Mouse (Mus musculus) ES-E14 (cell line): ENCODE results near the gene Dars. TPM values are rescaled to one million over a fixed set of nuclear protein-coding genes. Genes with fewer than 3 reads are reported as not detected.

Source experiments
- DNase-seq: peaks from one replicate; pipeline ENCODE4 v3.0.0-alpha.2; 2013; ENCODE audit warnings: low read depth, low spot score
- H3K27ac ChIP-seq: 2 replicates; pipeline ENCODE4 v1.5.1; 2012; ENCODE audit warnings: low read depth, mild to moderate bottlenecking, low read length, moderate library complexity, mixed read lengths; ENCODE audit not compliant: poor library complexity, insufficient read depth, severe bottlenecking
- H3K36me3 ChIP-seq: 2 replicates; pipeline ENCODE4 v1.6.1; 2012; ENCODE audit warnings: mild to moderate bottlenecking, low read length, moderate library complexity, mixed read lengths; ENCODE audit not compliant: control insufficient read depth, poor library complexity, insufficient read depth, severe bottlenecking
- H3K4me1 ChIP-seq, 2 experiments: fragments of 150-350 bp in 1 of 2; sonication (generic) in 1 of 2; 2 replicates each; pipeline ENCODE4 v1.6.1; 2012; ENCODE audit warnings: low read length in 2 of 2, mild to moderate bottlenecking in 1 of 2, mixed read lengths in 1 of 2; ENCODE audit not compliant: control insufficient read depth in 2 of 2, insufficient read depth in 2 of 2, poor library complexity in 1 of 2
- H3K4me3 ChIP-seq, 2 experiments: fragments of 150-350 bp in 1 of 2; sonication (generic) in 1 of 2; 2 replicates each; pipeline ENCODE4 v1.5.1; 2012; ENCODE audit warnings: low read length in 2 of 2, low read depth in 1 of 2, mild to moderate bottlenecking in 1 of 2, mixed read lengths in 1 of 2; ENCODE audit not compliant: insufficient read depth in 1 of 2, poor library complexity in 1 of 2, severe bottlenecking in 1 of 2
- H3K9ac ChIP-seq: 2 replicates; pipeline ENCODE4 v1.6.1; 2012; ENCODE audit warnings: low read depth, mild to moderate bottlenecking, low read length, mixed read lengths; ENCODE audit not compliant: poor library complexity, insufficient read depth, severe bottlenecking
- H3K9me3 ChIP-seq: fragments of 150-350 bp; sonication (generic); 2 replicates; pipeline ENCODE4 v1.6.1; 2012; ENCODE audit warnings: low read depth, mild to moderate bottlenecking, low read length; ENCODE audit not compliant: control insufficient read depth, insufficient read depth
- CHD2 ChIP-seq: IDR thresholded peaks from 2 replicates; pipeline ENCODE4 v1.6.1; 2014; ENCODE audit warnings: mild to moderate bottlenecking, low read depth, low read length, inconsistent platforms
- HCFC1 ChIP-seq: IDR thresholded peaks from 2 replicates; pipeline ENCODE4 v1.6.1; 2012; ENCODE audit warnings: low read length, inconsistent platforms, borderline replicate concordance; ENCODE audit not compliant: insufficient read depth
- MAFK ChIP-seq: IDR thresholded peaks from 2 replicates; pipeline ENCODE4 v1.6.1; 2014; ENCODE audit warnings: mild to moderate bottlenecking, low read depth, low read length, inconsistent platforms; ENCODE audit not compliant: insufficient read depth
- ZC3H11A ChIP-seq: IDR thresholded peaks from 2 replicates; pipeline ENCODE4 v1.6.1; 2012; ENCODE audit warnings: low read depth, mild to moderate bottlenecking, inconsistent platforms, low read length, borderline replicate concordance
- ZNF384 ChIP-seq: IDR thresholded peaks from 2 replicates; pipeline ENCODE4 v1.6.1; 2012; ENCODE audit warnings: low read depth, low read length, inconsistent platforms
- in situ Hi-C, 2 experiments: fragments of 600-800 bp; cut with MboI; formaldehyde crosslinking; loops; one replicate each; pipeline ENCODE4 v1.15.1; 2025; ENCODE audit warnings: low sequenced_read_pairs in 2 of 2, inconsistent platforms in 1 of 2; ENCODE audit not compliant: unreplicated experiment in 2 of 2
- total RNA-seq: library from RNA; depleted of rRNA; stranded (reverse); fragments of 300-350 nt; gene quantifications from 2 replicates; pipeline ENCODE4 v1.2.3, GENCODE M21; 2012

Dars gene
- total RNA-seq, 1 experiment: 85.9 TPM

GRCm38 (mm10) chr1:128357452-128357851, 59.7 kb downstream of the Dars start:
- peaks cover 23% of the 10 kb centered on the region for H3K36me3 ChIP-seq
- DNase-seq: no peak
- in situ Hi-C loops: no loop called here

DNA sequence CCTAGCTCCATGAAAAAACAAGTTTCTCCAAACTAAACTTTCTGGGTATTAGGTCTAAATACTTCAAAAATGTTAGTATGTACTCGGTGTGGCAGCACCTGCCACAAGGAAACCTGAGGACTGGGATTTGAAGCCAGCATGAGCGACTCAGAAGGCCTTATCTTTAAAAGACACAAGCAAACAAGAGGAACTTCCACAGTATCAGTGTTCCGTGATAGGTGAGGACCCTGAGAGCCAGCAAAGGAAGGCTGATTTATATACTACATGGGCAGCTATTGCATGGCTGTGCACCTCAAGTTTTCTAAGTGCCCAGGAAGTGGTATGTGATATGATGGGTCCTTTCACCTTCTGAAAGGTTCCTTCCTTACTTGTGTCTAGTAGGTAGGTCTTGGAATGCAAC, 64.1 kb downstream of the Dars start:
- H3K36me3 ChIP-seq: peaks cover 36% of the 10 kb centered on the region
- in situ Hi-C loops: no loop called here

More at GRCm38 (mm10) chr1:128357452-128357851, 59.7 kb downstream of the Dars start:
- TF ChIP-seq ZC3H11A: no peak
- TF ChIP-seq MAFK: no peak
- no peak for TF ChIP-seq HCFC1
- no peak for TF ChIP-seq CHD2
- TF ChIP-seq ZNF384: no peak
- H3K9me3 ChIP-seq: no peaks in the 10 kb centered on the region
- H3K9ac ChIP-seq: peak overlapping the region; percentile 59; the same call in 1 of the 2 replicates
- H3K27ac ChIP-seq: no peak overlapping the region
- H3K4me3 ChIP-seq: peak overlapping the region; percentile 96; a peak in 2 of 4 replicates
- peaks cover 0 to 2% of the 10 kb centered on the region in 2 experiments; a peak in 1 of 4 replicates for H3K4me1 ChIP-seq

GRCm38 (mm10) chr1:128344232-128344631, 72.9 kb downstream of the Dars start:
- DNase-seq: no peak

More for the DNA sequence above, 64.1 kb downstream of the Dars start:
- Histone ChIP-seq H3K27ac (no peak overlapping the region), H3K9ac (no peak overlapping the region), H3K9me3 (no peaks in the 10 kb centered on the region), H3K4me3 (no peak overlapping the region), H3K4me1 (peaks cover 0 to 2% of the 10 kb centered on the region in 2 experiments; a peak in 1 of 4 replicates)
- DNase-seq: no peak
- TF ChIP-seq CHD2: no peak
- TF ChIP-seq HCFC1: no peak
- no peak for TF ChIP-seq MAFK
- no peak for TF ChIP-seq ZNF384
- no peak for TF ChIP-seq ZC3H11A

DNA sequence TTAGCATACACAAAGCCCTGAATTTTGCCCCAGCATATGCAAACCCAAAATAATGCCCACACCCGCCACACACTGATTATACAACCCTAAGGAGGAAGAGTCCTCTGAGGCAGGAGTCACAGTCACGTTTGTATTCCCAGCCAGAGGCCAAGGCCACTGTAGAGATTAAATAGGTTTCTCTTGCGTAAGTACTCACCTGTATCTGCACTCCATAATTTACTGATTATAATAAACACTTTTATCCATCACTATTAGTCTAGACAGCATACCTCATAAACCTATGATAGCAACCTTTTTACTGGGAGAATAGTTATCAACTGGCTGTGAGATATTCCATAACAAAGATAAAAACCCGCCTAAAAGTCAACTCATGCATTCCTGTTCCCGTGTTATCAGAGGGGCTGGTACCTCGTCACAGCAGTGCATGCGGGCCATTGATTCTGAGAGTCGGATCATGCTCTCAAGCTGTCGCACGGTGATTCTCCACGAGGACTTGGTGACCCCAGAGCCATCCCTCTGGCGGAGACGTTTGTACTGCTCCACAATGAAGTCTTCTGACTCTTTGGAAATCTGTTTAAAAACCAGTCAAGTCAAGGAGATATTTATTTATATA, 79.4 kb downstream of the Dars start:
- Histone ChIP-seq H3K4me3 (no peak overlapping the region), H3K27ac (no peak overlapping the region), H3K4me1 (no peaks in the 10 kb centered on the region), H3K36me3 (peaks cover 47% of the 10 kb centered on the region), H3K9me3 (no peaks in the 10 kb centered on the region), H3K9ac (no peak overlapping the region)
- TF ChIP-seq MAFK: no peak
- TF ChIP-seq ZNF384: no peak
- TF ChIP-seq CHD2: no peak
- TF ChIP-seq HCFC1: no peak
- no peak for TF ChIP-seq ZC3H11A
- DNase-seq: no peak
- in situ Hi-C loops: no loop called here

More at GRCm38 (mm10) chr1:128344232-128344631, 72.9 kb downstream of the Dars start:
- no peaks in the 10 kb centered on the region for H3K9me3 ChIP-seq
- peaks cover 44% of the 10 kb centered on the region for H3K36me3 ChIP-seq
- H3K9ac ChIP-seq: no peak overlapping the region
- no peak overlapping the region for H3K27ac ChIP-seq
- TF ChIP-seq ZNF384 (no peak), MAFK (no peak), HCFC1 (no peak), ZC3H11A (no peak), CHD2 (no peak)
- no peak overlapping the region for H3K4me3 ChIP-seq
- in situ Hi-C loops: no loop called here
- H3K4me1 ChIP-seq: no peaks in the 10 kb centered on the region
